Mouse (Mus musculus): ENCODE data around the gene Adam15. TPM values are rescaled to one million over a fixed set of nuclear protein-coding genes. Genes with fewer than 3 reads are reported as not detected.

Gene Adam15
- polyA plus RNA-seq, 1 experiment from 2014 or later, result 143 TPM

DNA sequence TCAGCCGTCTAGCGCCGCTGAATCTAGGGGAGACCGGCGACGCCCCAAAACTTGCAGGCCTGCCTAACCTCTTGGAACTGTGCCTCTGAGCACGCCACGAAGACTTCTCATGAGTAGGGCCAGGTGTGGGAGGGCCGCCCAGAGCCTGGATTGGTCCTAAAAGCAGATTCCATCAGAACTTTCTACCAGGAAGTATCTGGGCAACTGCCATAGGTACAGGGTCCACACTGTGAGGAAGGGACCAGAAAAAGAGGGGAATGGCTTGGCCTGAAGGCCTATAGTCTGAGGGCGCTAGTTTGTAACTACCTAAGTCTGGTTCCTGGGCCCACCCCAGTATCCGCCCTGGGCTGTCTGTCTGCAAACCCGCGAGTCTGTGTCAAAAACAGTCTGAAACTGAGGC, 18.2 kb downstream of the Adam15 start:
- H3K4me3 ChIP-seq (ENCODE audit: inconsistent target), result no peak overlapping the region
- H3K36me3 ChIP-seq (ENCODE audit: inconsistent target), result no peaks in the 10 kb centered on the region
- H3K79me2 ChIP-seq (ENCODE audit: inconsistent target), result no peaks in the 10 kb centered on the region
- no peak overlapping the region for H3K27ac ChIP-seq
- WGBS (ENCODE audit: missing documents), result 85% methylated on average over 13 of the region's 13 CpGs

DNA sequence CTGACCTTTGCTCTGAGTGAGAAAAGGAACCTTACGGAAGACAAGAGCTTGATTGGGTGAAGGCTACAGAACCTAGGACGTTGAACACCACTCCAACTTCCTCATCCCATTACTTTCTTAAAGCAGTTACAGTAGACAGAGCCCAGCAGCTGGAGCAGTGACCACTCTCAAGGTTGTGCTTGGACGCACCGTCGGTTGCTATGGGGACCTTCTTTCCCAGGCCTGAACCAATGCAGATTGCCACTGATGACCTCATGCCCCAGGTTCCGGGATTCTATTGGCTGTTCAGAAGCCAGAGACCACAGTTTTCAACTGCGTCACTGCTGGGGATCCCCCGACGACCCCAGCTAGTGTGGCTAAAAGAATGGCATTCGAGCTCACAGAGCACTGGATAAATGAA, 18.8 kb downstream of the Adam15 start:
- WGBS (ENCODE audit: missing documents), result 42% methylated on average over 10 of the region's 10 CpGs
- H3K27ac ChIP-seq, result no peak overlapping the region
- H3K36me3 ChIP-seq (ENCODE audit: inconsistent target), result no peaks in the 10 kb centered on the region
- no peak overlapping the region for H3K4me3 ChIP-seq (ENCODE audit: inconsistent target)
- no peaks in the 10 kb centered on the region for H3K79me2 ChIP-seq (ENCODE audit: inconsistent target)

DNA sequence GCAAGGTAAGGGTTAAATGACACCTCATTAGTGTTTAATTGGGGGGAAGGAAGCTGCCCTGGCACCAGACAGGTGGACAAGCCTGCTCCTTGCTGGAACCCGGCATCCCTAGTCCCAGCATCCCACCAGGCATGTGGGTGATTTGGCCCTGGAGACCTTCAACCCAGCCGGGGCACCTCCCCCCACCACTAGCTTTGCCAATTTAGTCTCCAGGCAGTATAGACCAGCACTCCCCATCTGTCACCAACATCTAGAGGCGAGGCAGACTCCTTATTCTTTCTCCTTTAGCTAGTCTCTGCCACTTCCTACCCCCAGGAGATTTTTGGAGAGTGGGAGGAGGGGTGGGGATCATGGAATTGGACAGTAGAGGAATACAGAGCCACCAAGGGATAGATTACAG, 19.4 kb downstream of the Adam15 start:
- Histone ChIP-seq H3K36me3 (ENCODE audit: inconsistent target) (no peaks in the 10 kb centered on the region), H3K27ac (no peak overlapping the region), H3K79me2 (ENCODE audit: inconsistent target) (no peaks in the 10 kb centered on the region), H3K4me3 (ENCODE audit: inconsistent target) (no peak overlapping the region)
- 83% methylated on average over 3 of the region's 3 CpGs for WGBS (ENCODE audit: missing documents)

DNA sequence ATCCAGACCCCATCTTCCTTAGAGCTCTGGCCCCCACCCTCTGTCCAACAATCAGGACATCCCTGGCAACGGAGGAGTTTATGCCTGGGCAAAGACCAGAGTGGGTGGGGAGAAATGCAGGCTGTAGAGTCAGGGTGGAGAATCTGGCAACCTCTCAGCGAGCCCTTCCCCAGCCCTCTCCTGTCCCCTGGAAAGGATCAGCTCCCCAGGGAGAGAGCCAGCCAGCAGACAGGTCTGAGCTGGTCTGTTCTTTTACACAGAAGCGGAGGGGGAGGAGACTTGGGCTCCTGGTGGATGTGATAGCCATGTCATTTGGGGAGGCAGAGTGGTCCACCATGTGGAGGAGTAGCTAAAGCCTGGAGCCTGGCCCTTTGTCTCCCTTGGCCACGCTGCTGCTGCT, 21.2 kb downstream of the Adam15 start:
- 82% methylated on average over 3 of the region's 4 CpGs for WGBS (ENCODE audit: missing documents)

DNA sequence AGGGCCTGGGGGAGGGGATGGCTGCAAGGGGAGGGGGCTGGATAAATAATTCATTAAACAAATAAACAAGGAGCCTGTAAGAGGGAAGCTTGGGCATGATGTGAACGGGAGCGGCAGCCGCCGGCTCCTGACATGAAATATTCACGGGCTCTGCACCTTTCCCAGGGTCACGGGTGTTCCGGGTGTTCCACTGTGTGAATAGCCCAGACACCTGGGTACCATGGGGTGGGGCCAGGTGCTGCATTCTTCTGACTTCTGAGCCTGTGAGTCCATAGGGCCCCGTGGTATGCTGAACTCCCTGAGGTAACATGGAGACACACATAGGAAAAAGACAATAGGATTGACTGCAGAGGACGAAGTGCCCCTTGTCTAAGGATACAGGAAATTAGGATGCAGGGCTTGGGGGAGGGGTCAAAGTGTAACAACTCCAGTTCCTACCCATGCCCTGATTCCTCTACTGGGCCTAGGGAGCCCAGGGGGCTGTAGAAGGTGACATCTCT, 22.4 kb downstream of the Adam15 start:
- H3K27ac ChIP-seq, result no peak overlapping the region
- no peaks in the 10 kb centered on the region for H3K36me3 ChIP-seq (ENCODE audit: inconsistent target)
- no peak overlapping the region for H3K4me3 ChIP-seq (ENCODE audit: inconsistent target)
- WGBS (ENCODE audit: missing documents), result 89% methylated on average over 9 of the region's 9 CpGs
- no peaks in the 10 kb centered on the region for H3K79me2 ChIP-seq (ENCODE audit: inconsistent target)

More for the DNA sequence above, 21.2 kb downstream of the Adam15 start:
- Histone ChIP-seq H3K4me3 (ENCODE audit: inconsistent target) (no peak overlapping the region), H3K27ac (no peak overlapping the region), H3K79me2 (ENCODE audit: inconsistent target) (no peaks in the 10 kb centered on the region), H3K36me3 (ENCODE audit: inconsistent target) (no peaks in the 10 kb centered on the region)

DNA sequence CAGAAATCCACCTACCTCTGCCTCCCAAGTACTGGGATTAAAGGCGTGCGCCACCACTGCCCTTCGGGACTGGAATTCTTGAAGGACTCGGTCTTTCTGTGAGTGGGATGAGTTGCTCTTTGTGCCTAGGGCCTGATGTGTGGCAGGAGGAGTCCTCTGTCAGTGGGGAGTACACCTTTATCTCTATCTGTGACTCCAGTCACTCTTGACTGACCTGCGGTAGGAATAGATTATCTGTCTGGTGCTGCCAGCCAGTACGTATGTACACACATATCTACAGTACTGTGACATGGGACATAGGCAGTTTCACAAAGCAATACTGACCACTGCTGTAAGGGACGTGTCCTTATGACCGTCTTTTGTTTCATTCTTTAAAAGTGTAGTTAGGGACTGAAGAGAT, 23.9 kb downstream of the Adam15 start:
- Histone ChIP-seq H3K27ac (no peak overlapping the region), H3K4me3 (ENCODE audit: inconsistent target) (no peak overlapping the region), H3K79me2 (ENCODE audit: inconsistent target) (no peaks in the 10 kb centered on the region), H3K36me3 (ENCODE audit: inconsistent target) (no peaks in the 10 kb centered on the region)
- WGBS (ENCODE audit: missing documents), result 93% methylated on average over 8 of the region's 8 CpGs

DNA sequence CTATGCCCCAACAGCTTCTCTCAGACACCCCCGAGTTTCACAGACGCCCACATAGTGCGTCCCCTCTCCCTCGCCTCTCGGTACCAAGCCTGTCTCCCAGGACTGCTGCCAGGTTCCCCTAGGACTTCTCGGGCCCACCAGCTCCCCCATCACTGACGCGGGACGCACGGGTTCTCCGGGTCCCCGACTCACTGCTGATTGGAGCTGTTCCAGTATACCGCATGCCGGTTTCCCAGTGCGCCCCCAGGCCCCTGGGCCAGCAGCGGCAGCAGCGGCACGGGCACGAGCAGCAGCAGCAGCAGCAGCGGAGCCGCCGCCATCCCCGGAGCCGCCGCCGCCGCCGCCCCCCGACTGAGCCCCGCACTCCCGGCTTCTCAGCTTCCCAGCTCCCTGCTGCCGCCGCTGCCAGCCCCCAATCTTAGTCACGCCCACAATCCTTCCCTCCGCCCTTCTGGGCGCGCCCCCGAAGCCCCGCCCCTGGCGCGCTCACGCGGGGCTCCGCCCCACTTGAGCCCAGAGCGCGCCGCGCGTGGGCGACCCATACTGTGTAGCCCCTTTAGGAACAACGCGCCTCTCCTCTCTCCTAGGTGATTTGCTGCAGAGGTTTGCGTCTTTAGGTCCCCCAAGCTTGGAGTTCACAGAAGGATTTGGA, 27.2 kb downstream of the Adam15 start, which contains the start of gene Efna3:
Gene Efna3 (minus strand): TSS at position 452 of the 652 bp plus-strand sequence.
- no peak within 1 kb of the TSS for H3K27ac ChIP-seq
- H3K79me2 ChIP-seq (ENCODE audit: inconsistent target), result no peaks in the 10 kb centered on the region
- H3K4me3 ChIP-seq (ENCODE audit: inconsistent target), result no peak within 1 kb of the TSS
- 3% methylated on average over 48 of the region's 53 CpGs for WGBS (ENCODE audit: missing documents)
- no peaks in the 10 kb centered on the region for H3K36me3 ChIP-seq (ENCODE audit: inconsistent target)

DNA sequence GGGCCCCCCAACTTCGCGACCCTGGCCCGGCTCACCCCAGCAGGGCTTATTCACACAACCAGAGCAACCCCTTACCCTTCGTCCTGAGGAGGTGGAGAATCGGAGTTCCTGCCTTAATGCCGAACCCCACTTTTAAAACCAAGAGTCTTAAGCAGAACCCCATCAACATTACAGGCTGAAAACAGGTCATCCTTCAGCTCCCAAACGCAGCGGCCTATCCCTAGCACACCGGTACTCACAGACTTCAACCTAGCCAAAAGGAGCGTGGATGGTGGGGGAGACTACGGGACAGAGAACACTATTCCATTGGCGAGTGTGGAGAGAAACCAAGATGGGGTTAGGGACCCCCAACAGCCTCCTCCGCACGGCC, 27.7 kb downstream of the Adam15 start:
- Histone ChIP-seq H3K27ac (no peak overlapping the region), H3K79me2 (ENCODE audit: inconsistent target) (no peaks in the 10 kb centered on the region), H3K4me3 (ENCODE audit: inconsistent target) (no peak overlapping the region), H3K36me3 (ENCODE audit: inconsistent target) (no peaks in the 10 kb centered on the region)
- 2% methylated on average over 14 of the region's 14 CpGs for WGBS (ENCODE audit: missing documents)

DNA sequence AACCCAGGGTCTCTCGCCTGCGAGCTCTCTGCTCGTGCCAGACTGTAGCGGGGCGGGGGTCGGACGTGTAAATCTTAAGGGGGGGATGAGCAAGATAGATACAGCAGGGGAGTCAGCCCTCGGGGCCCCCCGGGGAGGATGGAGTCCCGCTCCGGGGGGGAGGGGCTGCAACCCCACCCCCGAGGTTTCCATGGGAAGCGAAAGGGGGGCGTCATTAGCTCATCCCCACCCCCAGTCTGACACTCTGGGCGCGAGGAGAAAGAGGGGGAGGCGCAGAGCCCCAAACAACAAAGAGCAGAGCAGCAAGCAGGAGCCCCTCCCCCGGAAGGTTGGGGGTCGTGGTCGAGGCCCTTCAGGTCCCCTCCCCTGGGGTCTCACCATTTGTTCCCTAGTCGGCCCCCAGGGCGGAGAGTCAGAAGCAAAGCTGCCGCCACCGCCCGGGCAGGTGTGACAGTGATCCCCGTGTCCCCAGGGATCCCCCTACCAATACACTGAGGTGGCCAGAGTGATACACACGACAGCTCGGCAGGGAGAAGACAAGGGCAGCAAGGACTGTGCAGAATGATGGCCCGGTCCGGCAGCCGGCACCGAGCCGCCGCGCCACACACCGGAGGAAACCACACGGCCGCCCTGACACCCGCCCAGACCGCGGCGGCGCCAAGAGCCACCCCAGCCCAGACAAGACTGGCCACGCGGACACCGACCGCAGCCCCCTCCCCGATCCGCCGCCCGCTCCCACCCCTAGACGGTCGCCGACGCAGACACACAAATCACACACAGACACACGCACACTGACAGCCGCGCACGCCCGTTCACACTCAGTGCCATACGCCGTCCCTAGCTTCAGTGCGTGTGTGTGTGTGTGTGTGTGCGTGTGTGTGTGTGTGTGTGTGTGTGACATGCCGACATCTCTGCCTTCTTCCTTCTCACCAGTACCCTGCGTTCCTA, 28.3 kb downstream of the Adam15 start:
- 2% methylated on average over 54 of the region's 66 CpGs for WGBS (ENCODE audit: missing documents)

DNA sequence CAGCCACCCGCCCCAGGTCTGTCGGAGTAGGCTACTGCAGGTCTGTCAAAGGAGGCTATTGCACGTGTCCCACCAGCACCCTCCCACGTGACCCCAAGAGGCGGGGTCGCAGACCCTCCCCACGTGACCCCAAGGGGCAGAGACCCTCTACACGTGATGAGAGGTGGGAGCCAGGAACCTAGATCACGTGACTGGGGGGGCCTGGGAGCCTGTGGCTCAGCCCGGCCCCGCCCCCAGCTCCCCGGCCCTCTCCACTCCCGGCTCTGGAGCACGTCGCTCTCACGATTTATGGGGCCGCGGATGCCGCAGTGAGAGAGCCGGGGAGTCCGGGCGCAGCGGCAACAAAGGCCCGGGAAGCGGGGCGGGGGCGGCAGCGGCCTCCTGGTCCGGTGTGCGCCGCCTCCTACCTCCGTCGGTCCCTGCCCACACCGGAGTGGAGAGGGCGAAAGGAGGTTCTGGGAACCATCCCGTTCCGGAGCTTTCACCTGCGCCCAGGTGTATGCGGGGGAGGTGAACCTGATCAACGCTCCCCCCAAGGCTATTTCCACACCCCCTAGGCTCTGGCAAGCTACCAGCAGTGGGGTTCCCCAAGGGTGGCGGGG, 29.1 kb downstream of the Adam15 start:
- no peaks in the 10 kb centered on the region for H3K79me2 ChIP-seq (ENCODE audit: inconsistent target)
- H3K36me3 ChIP-seq (ENCODE audit: inconsistent target), result no peaks in the 10 kb centered on the region
- 1% methylated on average over 41 of the region's 41 CpGs for WGBS (ENCODE audit: missing documents)
- H3K4me3 ChIP-seq (ENCODE audit: inconsistent target), result no peak overlapping the region
- no peak overlapping the region for H3K27ac ChIP-seq

More for the DNA sequence above, 28.3 kb downstream of the Adam15 start:
- Histone ChIP-seq H3K4me3 (ENCODE audit: inconsistent target) (no peak overlapping the region), H3K36me3 (ENCODE audit: inconsistent target) (no peaks in the 10 kb centered on the region), H3K27ac (no peak overlapping the region), H3K79me2 (ENCODE audit: inconsistent target) (no peaks in the 10 kb centered on the region)

DNA sequence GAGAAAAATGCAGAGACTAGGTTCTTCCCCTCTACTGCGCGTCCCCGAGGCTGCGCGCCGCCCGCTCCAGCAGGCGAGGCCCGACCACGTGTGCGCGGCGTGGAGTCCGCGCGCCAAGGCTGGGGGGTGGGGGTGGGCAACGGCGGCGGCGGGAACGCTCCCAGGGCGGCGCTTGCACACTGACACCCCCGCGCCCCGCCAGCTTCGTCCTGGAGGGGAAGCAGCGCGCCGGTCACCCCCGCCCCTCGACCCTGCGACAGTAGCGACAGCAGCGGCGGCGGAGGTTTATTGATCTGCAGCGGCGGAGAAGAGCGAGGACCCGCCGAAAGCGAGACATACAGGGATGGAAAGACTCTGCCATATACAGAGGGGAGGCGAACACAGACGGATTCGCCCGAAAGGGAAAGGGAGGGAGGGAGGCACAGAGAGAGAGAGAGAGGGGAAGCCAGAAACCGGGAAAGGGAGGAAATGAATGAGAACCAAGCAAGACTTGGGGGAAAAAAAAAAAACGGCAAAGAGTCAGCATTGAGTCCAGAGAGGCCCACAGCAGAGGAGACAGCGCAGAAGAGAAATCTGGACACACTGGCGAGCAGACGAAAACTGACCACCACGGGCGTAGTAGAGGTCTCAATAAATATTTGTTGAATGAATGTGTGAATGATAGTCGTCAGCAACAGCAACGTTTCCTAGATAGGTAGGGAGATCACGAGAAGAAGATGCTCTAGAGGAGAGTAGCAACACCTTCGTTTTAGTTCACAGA, 30.0 kb downstream of the Adam15 start:
- Histone ChIP-seq H3K36me3 (ENCODE audit: inconsistent target) (no peaks in the 10 kb centered on the region), H3K79me2 (ENCODE audit: inconsistent target) (no peaks in the 10 kb centered on the region), H3K4me3 (ENCODE audit: inconsistent target) (no peak overlapping the region), H3K27ac (no peak overlapping the region)
- 4% methylated on average over 54 of the region's 58 CpGs for WGBS (ENCODE audit: missing documents)

DNA sequence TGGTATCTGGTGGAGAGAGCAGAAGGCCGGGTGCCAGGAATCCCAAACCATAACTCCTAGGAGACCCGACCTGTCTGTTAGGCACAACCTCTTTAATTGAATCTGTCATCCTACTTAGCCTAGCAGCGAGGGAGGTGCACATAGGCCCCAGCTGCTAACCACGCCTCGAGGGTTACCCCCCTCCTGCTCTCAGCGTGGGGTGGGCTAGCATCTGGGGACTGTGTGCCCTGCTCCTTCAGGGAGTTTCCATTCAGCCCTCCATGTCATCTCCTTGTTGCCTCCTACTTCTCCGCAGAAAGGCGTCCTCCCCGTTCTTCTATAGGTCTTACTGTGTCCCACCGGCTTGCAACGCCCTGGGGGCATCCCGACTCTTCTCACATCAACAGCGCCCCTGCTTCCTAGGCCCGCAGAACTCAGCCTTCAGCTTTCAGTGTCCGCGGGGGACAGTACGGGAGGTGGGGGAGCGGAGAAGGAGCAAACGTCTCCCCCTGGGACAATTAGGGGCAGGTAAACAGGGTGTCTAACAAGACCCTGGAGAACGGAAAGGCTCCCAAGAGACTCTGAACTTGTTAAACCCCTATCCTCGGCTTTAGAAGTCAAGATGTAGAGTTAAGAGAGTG, 30.7 kb downstream of the Adam15 start:
- WGBS (ENCODE audit: missing documents), result 31% methylated on average over 21 of the region's 21 CpGs

DNA sequence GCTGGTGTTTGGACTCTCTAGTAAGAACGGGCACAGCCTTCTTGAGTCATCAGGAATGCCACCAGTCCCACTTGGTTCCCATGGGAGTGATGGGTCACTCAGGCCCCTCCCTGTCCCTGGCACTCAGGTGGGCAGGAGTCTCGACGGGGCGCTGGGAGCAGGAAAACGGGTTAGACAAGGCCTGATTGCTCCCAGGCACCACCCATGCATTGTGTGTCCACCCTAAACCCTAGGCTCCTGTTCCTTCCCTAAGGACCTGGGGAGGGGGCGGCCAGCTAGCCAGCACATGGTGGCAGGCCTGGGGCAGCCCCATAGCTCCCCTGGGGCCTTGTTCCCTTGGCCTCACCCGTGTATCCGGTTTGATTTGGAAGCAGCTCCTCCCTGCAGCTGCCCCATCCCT, 31.5 kb downstream of the Adam15 start:
- no peak overlapping the region for H3K27ac ChIP-seq
- no peak overlapping the region for H3K4me3 ChIP-seq (ENCODE audit: inconsistent target)
- H3K36me3 ChIP-seq (ENCODE audit: inconsistent target), result no peaks in the 10 kb centered on the region
- H3K79me2 ChIP-seq (ENCODE audit: inconsistent target), result no peaks in the 10 kb centered on the region
- 77% methylated on average over 8 of the region's 8 CpGs for WGBS (ENCODE audit: missing documents)

More for the DNA sequence above, 30.7 kb downstream of the Adam15 start:
- H3K36me3 ChIP-seq (ENCODE audit: inconsistent target), result no peaks in the 10 kb centered on the region
- H3K79me2 ChIP-seq (ENCODE audit: inconsistent target), result no peaks in the 10 kb centered on the region
- H3K27ac ChIP-seq, result no peak overlapping the region
- no peak overlapping the region for H3K4me3 ChIP-seq (ENCODE audit: inconsistent target)

DNA sequence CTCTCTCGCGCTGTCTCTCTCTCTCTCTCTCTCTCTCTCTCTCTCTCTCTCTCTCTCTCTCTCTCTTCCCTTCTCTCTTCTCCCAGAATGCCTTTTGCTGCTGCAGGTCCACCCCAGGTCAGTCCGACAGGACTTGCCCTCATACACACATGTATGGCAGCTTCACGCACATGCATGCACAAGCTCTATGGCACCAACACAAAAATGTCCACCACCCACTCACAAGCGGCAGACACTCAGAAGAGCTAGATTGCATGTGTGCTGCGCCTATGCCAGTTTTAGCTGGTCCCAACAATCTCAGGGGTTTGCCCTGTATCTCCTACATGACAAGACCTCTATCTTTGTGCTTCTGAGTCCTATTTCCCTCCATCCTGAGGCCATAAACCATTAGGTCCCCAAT, 32.5 kb downstream of the Adam15 start:
- H3K36me3 ChIP-seq (ENCODE audit: inconsistent target), result no peaks in the 10 kb centered on the region
- no peak overlapping the region for H3K4me3 ChIP-seq (ENCODE audit: inconsistent target)
- no peak overlapping the region for H3K27ac ChIP-seq
- no peaks in the 10 kb centered on the region for H3K79me2 ChIP-seq (ENCODE audit: inconsistent target)
- 86% methylated on average over 6 of the region's 6 CpGs for WGBS (ENCODE audit: missing documents)
